Mouse (Mus musculus) CH12.LX (cell line): Measurements from ENCODE around the gene Efcab2. TPM values are rescaled to one million over a fixed set of nuclear protein-coding genes. Genes with fewer than 3 reads are reported as not detected.
A peak's percentile ranks its signal among the peaks of the same experiment; 100 is the strongest.

Experiments
- DNase-seq: peaks from one replicate; pipeline ENCODE4 v3.0.0-alpha.2; 2013; ENCODE audit errors: extremely low read depth
- H3K27ac ChIP-seq: 2 replicates; pipeline ENCODE4 v1.5.1; 2012; ENCODE audit warnings: low read depth, mild to moderate bottlenecking, control low read depth, moderate library complexity; ENCODE audit not compliant: insufficient read depth
- H3K27me3 ChIP-seq: replicated peaks from 2 replicates; pipeline ENCODE3; 2012; ENCODE audit warnings: inconsistent platforms
- H3K36me3 ChIP-seq, 2 experiments: replicated peaks in 1 of 2; 2 replicates each; pipeline versions ENCODE3 to v1.6.1; 2012; ENCODE audit warnings: inconsistent platforms in 1 of 2, low read length in 1 of 2, mild to moderate bottlenecking in 1 of 2, mixed read lengths in 1 of 2, moderate library complexity in 1 of 2; ENCODE audit not compliant: control insufficient read depth in 1 of 2, insufficient read depth in 1 of 2
- H3K4me1 ChIP-seq, 2 experiments: 2 replicates each; pipeline ENCODE4 v1.6.1; 2012; ENCODE audit warnings: inconsistent platforms in 1 of 2, moderate library complexity in 1 of 2; ENCODE audit not compliant: insufficient read depth in 2 of 2, control insufficient read depth in 1 of 2
- H3K4me2 ChIP-seq: 2 replicates; pipeline ENCODE4 v1.6.1; 2012; ENCODE audit warnings: low read depth, mild to moderate bottlenecking, control low read depth; ENCODE audit not compliant: poor library complexity, insufficient read depth, severe bottlenecking
- H3K4me3 ChIP-seq, 3 experiments: fragments of 150-350 bp in 1 of 3; sonication (generic) in 1 of 3; replicated peaks in 1 of 3; 2 replicates each; pipeline versions ENCODE3 to v1.5.1; 2011 to 2012; ENCODE audit warnings: low read depth in 2 of 3, low read length in 2 of 3, mild to moderate bottlenecking in 2 of 3, moderate library complexity in 2 of 3, control low read depth in 1 of 3, improper control_type of control experiment in 1 of 3, inconsistent platforms in 1 of 3, mixed read lengths in 1 of 3; ENCODE audit not compliant: poor library complexity in 1 of 3
- H3K79me2 ChIP-seq: replicated peaks from 2 replicates; pipeline ENCODE4 v1.6.1; 2012; ENCODE audit warnings: mild to moderate bottlenecking, moderate library complexity; ENCODE audit not compliant: control insufficient read depth, poor library complexity, insufficient read depth, severe bottlenecking; ENCODE audit errors: extremely low read depth
- H3K9ac ChIP-seq: 2 replicates; pipeline ENCODE4 v1.6.1; 2012; ENCODE audit warnings: low read depth, mild to moderate bottlenecking, control low read depth, moderate library complexity; ENCODE audit not compliant: insufficient read depth
- H3K9me3 ChIP-seq: replicated peaks from 2 replicates; pipeline ENCODE3; 2012; ENCODE audit warnings: low read length, inconsistent platforms, mixed read lengths
- CHD1 ChIP-seq: IDR thresholded peaks from 2 replicates; pipeline ENCODE4 v1.6.1; 2012; ENCODE audit warnings: low read depth, low read length, improper control_type of control experiment, inconsistent platforms
- CHD2 ChIP-seq: IDR thresholded peaks from 2 replicates; pipeline ENCODE4 v1.6.1; 2011; ENCODE audit warnings: low read length, improper control_type of control experiment
- CTCF ChIP-seq, 2 experiments: IDR thresholded peaks in 1 of 2; conservative IDR thresholded peaks in 1 of 2; 2 replicates each; pipeline ENCODE4 v1.5.1; 2011 to 2012; ENCODE audit warnings: low read depth in 2 of 2, low read length in 2 of 2, improper control_type of control experiment in 1 of 2, inconsistent platforms in 1 of 2, mild to moderate bottlenecking in 1 of 2, moderate library complexity in 1 of 2
- ELF1 ChIP-seq: IDR thresholded peaks from 2 replicates; pipeline ENCODE4 v1.6.1; 2014; ENCODE audit warnings: low read depth, mild to moderate bottlenecking, inconsistent platforms, low read length, improper control_type of control experiment
- ETS1 ChIP-seq: conservative IDR thresholded peaks from 2 replicates; pipeline ENCODE4 v1.6.1; 2012; ENCODE audit warnings: low read depth, mild to moderate bottlenecking, inconsistent platforms, low read length, improper control_type of control experiment, moderate library complexity
- HCFC1 ChIP-seq: IDR thresholded peaks from 2 replicates; pipeline ENCODE4 v1.6.1; 2012; ENCODE audit warnings: low read depth, mild to moderate bottlenecking, inconsistent platforms, low read length, improper control_type of control experiment
- JUND ChIP-seq: conservative IDR thresholded peaks from 2 replicates; pipeline ENCODE4 v1.6.1; 2011; ENCODE audit warnings: low read depth, low read length, improper control_type of control experiment
- MAFK ChIP-seq: IDR thresholded peaks from 2 replicates; pipeline ENCODE4 v1.6.1; 2011; ENCODE audit warnings: low read length, improper control_type of control experiment; ENCODE audit not compliant: insufficient replicate concordance
- MAZ ChIP-seq: IDR thresholded peaks from 2 replicates; pipeline ENCODE4 v1.6.1; 2012; ENCODE audit warnings: low read depth, mild to moderate bottlenecking, inconsistent platforms, low read length, improper control_type of control experiment, moderate library complexity
- MEF2A ChIP-seq: IDR thresholded peaks from 2 replicates; pipeline ENCODE4 v1.6.1; 2014; ENCODE audit warnings: low read depth, mild to moderate bottlenecking, inconsistent platforms, low read length, improper control_type of control experiment, borderline replicate concordance
- MXI1 ChIP-seq: IDR thresholded peaks from 2 replicates; pipeline ENCODE4 v1.6.1; 2011; ENCODE audit warnings: mild to moderate bottlenecking, low read depth, low read length, improper control_type of control experiment
- NELFE ChIP-seq: IDR thresholded peaks from 2 replicates; pipeline ENCODE4 v1.6.1; 2011; ENCODE audit warnings: low read depth, low read length, improper control_type of control experiment
- PAX5 ChIP-seq: IDR thresholded peaks from 2 replicates; pipeline ENCODE4 v1.6.1; 2012; ENCODE audit warnings: low read length, inconsistent platforms, mixed read lengths
- POLR2A ChIP-seq: IDR thresholded peaks from 2 replicates; pipeline ENCODE4 v1.6.1; 2011; ENCODE audit warnings: low read depth, mild to moderate bottlenecking, improper control_type of control experiment, low read length
- POLR2AphosphoS2 ChIP-seq: IDR thresholded peaks from 2 replicates; pipeline ENCODE4 v1.6.1; 2011; ENCODE audit warnings: low read depth, low read length, improper control_type of control experiment
- RCOR1 ChIP-seq: conservative IDR thresholded peaks from 2 replicates; pipeline ENCODE4 v1.6.1; 2012; ENCODE audit warnings: low read depth, mild to moderate bottlenecking, inconsistent platforms, low read length, improper control_type of control experiment
- UBTF ChIP-seq: IDR thresholded peaks from 2 replicates; pipeline ENCODE4 v1.6.1; 2012; ENCODE audit warnings: low read depth, mild to moderate bottlenecking, inconsistent platforms, low read length, improper control_type of control experiment, moderate library complexity
- ZKSCAN1 ChIP-seq: IDR thresholded peaks from 2 replicates; pipeline ENCODE4 v1.6.1; 2012; ENCODE audit warnings: low read depth, inconsistent platforms, low read length, improper control_type of control experiment, borderline replicate concordance
- ZMIZ1 ChIP-seq: IDR thresholded peaks from 2 replicates; pipeline ENCODE4 v1.6.1; 2012; ENCODE audit warnings: low read depth, mild to moderate bottlenecking, inconsistent platforms, low read length, improper control_type of control experiment
- ZNF384 ChIP-seq: IDR thresholded peaks from 2 replicates; pipeline ENCODE4 v1.6.1; 2012; ENCODE audit warnings: low read depth, low read length, improper control_type of control experiment, inconsistent platforms
- dilution Hi-C: fragments of 300-500 bp; cut with MboI; formaldehyde crosslinking; loops from 2 replicates; pipeline ENCODE4 v1.14.3; 2020; ENCODE audit warnings: low sequenced_read_pairs; ENCODE audit not compliant: extremely low pct_unique_long_range_greater_than_20kb, extremely low pct_ligation_motif_present
- in situ Hi-C: fragments of 300-500 bp; cut with MboI; formaldehyde crosslinking; loops from 3 replicates; pipeline ENCODE4 v1.14.3; 2019; ENCODE audit warnings: low sequenced_read_pairs, low pct_ligation_motif_present, low pct_unique_long_range_greater_than_20kb, mixed read lengths
- polyA plus RNA-seq: library from polyadenylated mRNA; unstranded; fragments of >175 nt; gene quantifications from 2 replicates; pipeline ENCODE4 v1.2.1, GENCODE M21; 2012; ENCODE audit warnings: low read depth; ENCODE audit not compliant: insufficient read length
- total RNA-seq, 2 experiments: library from RNA; depleted of rRNA; stranded (reverse); fragments of 300-350 nt in 1 of 2; fragments of >200 nt in 1 of 2; gene quantifications; 2 replicates each; pipeline ENCODE4 v1.2.3; 2012 to 2014

The Efcab2 gene
- total and polyA plus RNA-seq, 3 experiments, result 1.2 to 3.2 (median 1.8) TPM

DNA sequence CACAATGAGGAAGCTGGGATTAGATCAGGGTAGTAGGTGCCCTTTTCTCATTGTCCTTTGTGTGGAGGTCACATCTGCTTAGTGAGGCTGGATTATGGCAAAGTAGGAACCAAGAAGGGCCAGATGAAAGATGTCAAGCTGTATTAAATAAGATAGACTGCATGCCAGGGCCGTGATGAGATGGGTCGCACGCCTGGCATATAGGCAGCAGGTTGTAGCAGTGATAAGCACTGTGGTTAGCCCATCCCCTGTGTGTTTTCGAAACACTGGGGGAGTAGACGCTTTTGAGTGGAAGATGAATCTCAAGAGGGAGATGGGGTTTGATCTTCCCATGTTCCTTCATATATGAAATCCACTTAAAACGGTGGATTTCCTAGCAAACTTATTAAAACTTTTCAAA, 3.9 kb upstream of the Efcab2 start:
- in situ Hi-C loops, result no loop called here
- Histone ChIP-seq H3K4me3 (no peak overlapping the region), H3K36me3 (peaks cover 0 to 3% of the 10 kb centered on the region in 2 experiments), H3K9me3 (peaks cover 3% of the 10 kb centered on the region), H3K9ac (no peak overlapping the region), H3K4me2 (no peak overlapping the region), H3K27me3 (no peaks in the 10 kb centered on the region)
- TF ChIP-seq CHD2, result no peak
- no peak for TF ChIP-seq ETS1
- no peak for TF ChIP-seq ELF1
- TF ChIP-seq CTCF (conservative IDR thresholded peaks at IDR 0.05 in 1 of 2, IDR thresholded peaks at IDR 0.05 in 1 of 2; ENCODE audit: low read depth in 2 of 2, low read length in 2 of 2), result no peak
- no peak for TF ChIP-seq PAX5
- no peak for TF ChIP-seq ZMIZ1
- TF ChIP-seq POLR2AphosphoS2, result no peak
- TF ChIP-seq MEF2A, result no peak
- no peak for TF ChIP-seq ZNF384
- TF ChIP-seq RCOR1, result no peak
- TF ChIP-seq MAZ, result no peak
- no peak for TF ChIP-seq NELFE
- TF ChIP-seq ZKSCAN1, result no peak
- TF ChIP-seq POLR2A, result no peak
- TF ChIP-seq MAFK, result no peak
- TF ChIP-seq UBTF, result no peak
- no peak for TF ChIP-seq JUND
- TF ChIP-seq, all 38 proteins: peak for 0
- Histone ChIP-seq H3K27ac (no peak overlapping the region), H3K79me2 (no peaks in the 10 kb centered on the region), H3K4me1 (no peaks in the 10 kb centered on the region)
- no peak for DNase-seq
- dilution Hi-C loops, result no loop called here

DNA sequence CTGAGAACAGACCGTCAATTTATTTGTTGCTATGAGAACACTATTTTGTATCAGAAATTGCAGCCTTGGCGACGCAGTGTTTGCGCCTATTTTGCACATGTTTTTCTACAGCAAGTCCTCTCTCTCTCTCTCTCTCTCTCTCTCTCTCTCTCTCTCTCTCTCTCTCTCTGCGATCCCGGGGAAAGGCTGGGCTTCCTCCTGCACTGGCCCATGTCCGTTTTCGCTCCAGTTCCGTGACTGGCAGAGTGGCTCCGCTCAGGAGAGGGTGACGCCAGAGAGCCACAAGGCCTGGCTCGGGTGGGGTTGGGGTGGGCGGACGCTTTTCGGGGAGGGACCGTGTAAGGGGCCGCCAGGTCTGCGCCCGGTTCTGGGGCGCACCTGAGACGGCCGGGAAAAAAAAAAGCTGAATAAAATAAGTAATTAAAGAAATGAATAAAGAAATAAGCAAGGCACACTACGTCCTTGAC, 407 bp upstream of the Efcab2 start:
- no peaks in the 10 kb centered on the region for H3K4me1 ChIP-seq
- peak overlapping the region; percentile 100 for H3K9ac ChIP-seq
- no peaks in the 10 kb centered on the region for H3K9me3 ChIP-seq
- no peaks in the 10 kb centered on the region for H3K79me2 ChIP-seq
- peak; percentile 40 for TF ChIP-seq HCFC1
- TF ChIP-seq CHD1, result no peak
- peak; percentile 20 for TF ChIP-seq MXI1
- peak; percentile 6; the same call in 1 of the 2 replicates for TF ChIP-seq NELFE
- TF ChIP-seq JUND, result 0 out of 2 replicates have a peak, but pooled peaks have one; percentile 20
- TF ChIP-seq PAX5, result no peak
- TF ChIP-seq POLR2AphosphoS2, result peak; percentile 26; the same call in 1 of the 2 replicates
- TF ChIP-seq UBTF, result 0 out of 2 replicates have a peak, but pooled peaks have one; percentile 46
- peak; percentile 23; the same call in 1 of the 2 replicates for TF ChIP-seq ELF1
- no peaks in the 10 kb centered on the region for H3K36me3 ChIP-seq
- peak; percentile 81 for DNase-seq
- no peaks in the 10 kb centered on the region for H3K27me3 ChIP-seq
- H3K27ac ChIP-seq, result peak overlapping the region; percentile 99
- dilution Hi-C loops, result no loop called here
- H3K4me2 ChIP-seq, result peak overlapping the region; percentile 41; the same call in 1 of the 2 replicates
- H3K4me3 ChIP-seq, result peak overlapping the region; percentile 64 to 90 (median 74)
- in situ Hi-C loops, result no loop called here
